Mouse (Mus musculus): ENCODE data around the gene Cryz.
"Not testable (repeated sequence)": the region's sequence is repeated elsewhere in the genome, so short reads cannot be mapped to it uniquely, and the experiment has no call there.

Cryz gene

DNA sequence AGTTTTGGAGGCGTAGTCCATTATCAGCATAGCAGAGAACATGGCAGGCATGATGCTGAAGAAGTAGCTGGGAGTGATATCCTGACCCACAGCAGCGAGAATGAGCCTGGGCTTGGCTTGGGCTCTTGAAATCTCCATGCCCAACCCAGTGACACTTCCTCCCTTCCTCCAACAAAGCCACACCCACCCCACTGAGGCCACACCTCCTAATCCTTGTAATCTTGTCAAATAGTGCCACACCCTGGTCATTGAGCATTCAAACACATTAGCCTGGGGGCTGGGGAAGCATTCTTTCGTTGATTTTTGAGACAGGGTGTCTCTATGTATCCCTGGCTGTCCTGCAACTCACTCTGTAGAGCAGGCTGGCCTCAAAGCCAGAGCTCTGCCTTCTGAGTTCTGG, 15.4 kb downstream of the Cryz start:
- no peak for DNase-seq (ENCODE audit: low spot score)

DNA sequence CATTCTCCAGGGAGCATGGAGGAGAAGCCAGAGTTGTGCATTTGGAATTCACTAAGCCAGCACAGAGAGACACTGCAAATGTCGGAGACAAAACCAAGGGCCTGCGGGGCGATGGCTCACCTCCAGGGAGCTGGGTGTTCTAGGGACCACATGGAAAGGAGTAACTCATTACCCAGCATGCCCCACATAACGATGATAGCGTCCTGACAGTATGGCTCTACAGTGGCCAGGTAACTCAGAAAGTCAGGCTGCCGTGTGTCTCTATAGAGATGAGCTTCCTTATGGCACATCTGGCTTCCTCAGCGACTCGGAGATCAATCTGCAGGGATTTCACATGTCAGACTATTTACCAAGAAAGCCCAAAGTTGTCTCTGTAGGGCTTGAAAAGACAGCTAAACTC, 18.3 kb downstream of the Cryz start:
- DNase-seq (ENCODE audit: low spot score), result no peak

GRCm38 (mm10) chr3:154615304-154615703, 18.8 kb downstream of the Cryz start:
- no peak for DNase-seq (ENCODE audit: low spot score)

DNA sequence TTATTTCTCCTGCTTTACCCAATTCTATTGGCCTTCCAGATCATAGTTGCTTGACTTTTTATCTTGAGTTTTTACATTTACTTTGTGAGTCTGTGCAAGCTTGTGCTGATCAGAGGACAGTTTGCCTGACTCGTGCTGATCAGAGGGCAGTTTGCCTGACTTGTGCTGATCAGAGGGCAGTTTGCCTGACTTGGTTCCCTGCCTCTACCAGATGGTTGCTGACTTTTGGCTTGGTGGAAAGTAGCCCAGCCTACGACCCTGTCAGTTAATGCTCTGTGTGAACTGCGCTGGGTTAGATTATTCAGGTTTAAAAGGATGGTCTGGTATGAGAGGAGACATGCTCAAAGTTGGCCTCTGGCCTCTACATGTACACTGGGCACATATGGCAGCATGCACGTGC, 19.6 kb downstream of the Cryz start:
- DNase-seq (ENCODE audit: low spot score), result no peak

- DNase-seq (ENCODE audit: low spot score), result no peak
These were observed 31.8 kb downstream of the Cryz start for GRCm38 (mm10) chr3:154628284-154628683.

GRCm38 (mm10) chr3:154631281-154631680, 34.8 kb downstream of the Cryz start:
- DNase-seq (ENCODE audit: low spot score), result not testable (repeated sequence)

DNA sequence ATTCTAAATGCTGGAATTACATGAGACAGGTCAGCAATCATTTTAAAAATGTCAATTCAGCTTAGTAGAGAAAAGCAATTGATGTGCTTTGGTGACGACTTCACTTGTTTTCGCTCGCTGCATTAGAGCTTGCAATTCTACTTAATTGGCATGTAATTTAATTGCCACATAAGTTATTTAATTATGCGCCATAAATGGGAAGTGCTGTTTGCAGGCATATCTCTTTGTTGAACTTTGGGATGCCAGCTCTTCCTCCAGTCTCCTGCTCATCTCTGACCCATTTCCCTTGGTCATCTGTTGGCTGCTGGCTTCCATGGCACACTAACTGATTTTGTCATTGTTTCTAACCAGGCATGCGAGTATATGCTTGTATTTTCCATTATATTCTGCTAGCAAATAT, 36.6 kb downstream of the Cryz start:
- DNase-seq (ENCODE audit: low spot score), result no peak

GRCm38 (mm10) chr3:154646638-154647442, 50.3 kb downstream of the Cryz start:
- DNase-seq (ENCODE audit: low spot score), result no peak

DNA sequence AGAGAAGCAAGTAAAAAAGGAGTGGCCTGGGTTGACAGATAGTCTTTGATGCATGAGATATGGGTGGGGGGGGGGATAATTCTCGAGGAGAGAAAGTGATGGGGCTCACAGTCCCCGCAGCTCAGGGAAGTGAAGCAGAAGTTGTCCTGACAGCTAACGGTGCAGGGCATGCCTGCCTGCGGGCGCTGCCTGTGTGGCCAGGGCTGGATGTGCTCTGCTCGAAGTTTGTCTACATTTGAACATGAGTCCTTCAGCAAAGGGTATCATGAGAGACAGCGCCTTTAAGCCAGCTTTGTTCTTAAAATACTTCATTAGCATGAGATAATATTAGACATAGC, 50.9 kb downstream of the Cryz start:
- DNase-seq (ENCODE audit: low spot score), result no peak

- DNase-seq (ENCODE audit: low spot score), result no peak
These were observed 53.1 kb downstream of the Cryz start for GRCm38 (mm10) chr3:154649411-154650285.

DNA sequence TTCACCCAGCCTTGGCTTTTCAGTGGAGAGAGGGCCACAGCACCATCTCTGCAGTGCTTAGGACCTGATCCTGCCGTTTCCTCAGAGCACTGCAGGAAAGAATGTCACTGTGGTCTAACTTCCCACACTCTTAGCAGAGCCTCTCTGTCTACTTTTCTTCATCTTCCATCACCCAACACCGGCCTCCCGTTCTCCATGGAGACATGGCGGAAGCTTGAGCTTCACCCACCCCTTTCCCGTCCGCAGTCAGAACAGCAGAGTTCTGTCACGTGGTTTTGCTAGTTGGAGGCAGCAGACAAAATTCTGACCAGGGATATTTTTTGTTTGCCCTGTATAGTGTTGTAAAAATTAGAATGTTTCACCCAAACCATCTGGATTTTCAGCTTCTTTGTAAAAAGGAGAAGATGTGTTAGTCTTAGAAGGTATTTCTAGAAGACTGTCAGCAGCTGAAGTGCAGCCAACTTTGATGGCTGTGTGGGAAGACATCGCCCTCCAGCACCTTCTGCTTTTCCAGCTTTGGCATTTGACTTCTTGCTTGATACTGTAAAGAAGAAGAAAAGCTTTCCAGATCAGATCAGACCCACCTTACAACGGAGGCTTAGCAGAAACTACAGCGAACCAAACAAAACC, 54.8 kb downstream of the Cryz start:
- no peak for DNase-seq (ENCODE audit: low spot score)

DNA sequence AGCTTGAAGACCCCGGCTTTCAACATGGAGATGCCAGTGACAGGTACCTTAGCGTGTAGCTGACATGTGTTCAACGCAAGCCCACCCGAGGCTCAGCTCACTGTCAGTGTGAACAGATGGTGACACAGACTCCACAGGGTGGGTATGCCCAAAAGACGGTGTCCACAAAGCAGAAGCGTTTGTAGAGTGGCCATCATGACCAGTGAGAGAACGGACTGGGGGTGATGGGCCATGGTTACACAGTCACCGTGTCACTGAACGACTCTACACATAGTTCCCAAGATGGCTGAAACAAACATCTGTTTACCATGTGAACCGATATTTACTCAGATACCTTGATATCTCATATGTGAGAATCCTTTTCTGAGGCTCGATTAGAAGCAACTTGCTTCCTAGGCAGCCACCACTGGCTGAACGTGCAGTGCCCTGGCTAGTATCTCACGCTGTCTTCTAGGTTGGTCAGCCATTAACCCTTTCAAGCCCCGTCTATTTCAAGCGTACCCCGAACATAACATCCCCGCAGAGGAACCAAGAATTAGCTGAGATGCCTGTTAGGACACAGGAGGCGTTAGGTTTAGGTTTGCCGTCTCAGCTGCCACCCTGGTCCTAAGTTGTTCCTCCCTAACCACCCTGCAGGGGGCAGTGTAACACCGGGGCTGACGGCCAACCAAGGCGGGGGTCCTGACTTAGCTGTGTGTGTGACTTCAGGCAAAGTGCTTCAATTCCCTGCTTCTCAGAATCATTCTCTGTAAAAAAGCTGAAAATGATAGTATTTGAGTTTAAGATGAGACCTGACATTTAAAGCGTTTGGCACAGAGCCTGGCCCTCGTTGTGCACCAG, 56.3 kb downstream of the Cryz start:
- DNase-seq (ENCODE audit: low spot score), result peak; percentile 81

DNA sequence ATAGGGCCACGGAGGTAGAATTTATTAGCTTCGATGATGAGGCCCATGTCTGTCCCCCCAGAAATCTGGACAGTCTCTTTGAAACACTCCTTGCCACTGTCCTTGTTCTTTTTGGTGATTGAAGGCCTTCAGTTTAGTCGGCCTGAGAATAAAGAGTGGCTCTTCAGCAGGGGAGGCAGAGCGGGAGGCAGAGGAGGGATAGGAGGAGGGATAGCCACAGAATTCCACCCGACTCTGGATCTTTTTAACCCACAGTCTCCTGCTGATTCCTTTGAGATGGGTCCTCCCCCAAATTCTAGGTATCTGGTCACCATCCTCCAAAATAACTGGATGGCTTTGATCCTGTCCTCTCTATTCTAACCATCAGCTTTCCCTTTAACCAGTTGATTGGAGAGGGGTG, 56.9 kb downstream of the Cryz start:
- DNase-seq (ENCODE audit: low spot score), result no peak

DNA sequence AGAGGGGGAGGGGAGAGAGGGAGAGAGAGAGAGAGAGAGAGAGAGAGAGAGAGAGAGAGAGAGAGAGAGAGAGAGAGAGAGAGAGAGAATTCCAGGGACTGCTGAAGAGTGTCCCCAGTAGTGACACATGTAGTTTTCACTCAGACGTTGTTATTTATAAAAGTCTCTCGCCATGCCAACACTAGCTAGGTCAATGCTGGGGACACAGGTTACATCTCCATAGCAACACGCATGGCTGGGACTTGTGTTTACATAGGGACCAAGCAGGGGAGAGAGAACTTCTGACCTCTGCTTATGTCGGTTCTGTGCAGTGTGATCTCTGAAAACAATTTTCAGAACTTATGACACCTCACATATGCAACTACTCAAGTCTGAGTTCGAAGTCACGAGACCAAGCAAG, 57.8 kb downstream of the Cryz start:
- no peak for DNase-seq (ENCODE audit: low spot score)

DNA sequence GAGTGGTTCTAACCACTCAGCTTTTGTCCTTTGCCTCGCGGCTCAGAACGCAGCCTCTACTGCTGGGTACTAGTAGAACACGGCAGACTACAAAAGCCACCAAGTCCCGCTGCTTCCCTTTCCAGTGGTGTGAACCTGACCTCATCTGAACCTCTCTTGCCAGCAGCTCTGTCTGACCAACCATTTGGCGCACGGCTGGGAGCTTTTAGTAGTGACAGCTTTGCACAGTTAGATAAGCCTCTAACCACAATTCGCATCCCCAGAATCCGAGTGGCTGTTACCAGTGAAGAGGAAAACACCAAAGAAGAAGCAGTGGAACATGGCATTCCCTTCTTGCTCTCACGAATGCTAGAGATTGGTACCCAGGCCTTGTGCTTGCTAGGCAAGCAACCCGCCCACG, 58.4 kb downstream of the Cryz start:
- no peak for DNase-seq (ENCODE audit: low spot score)

DNA sequence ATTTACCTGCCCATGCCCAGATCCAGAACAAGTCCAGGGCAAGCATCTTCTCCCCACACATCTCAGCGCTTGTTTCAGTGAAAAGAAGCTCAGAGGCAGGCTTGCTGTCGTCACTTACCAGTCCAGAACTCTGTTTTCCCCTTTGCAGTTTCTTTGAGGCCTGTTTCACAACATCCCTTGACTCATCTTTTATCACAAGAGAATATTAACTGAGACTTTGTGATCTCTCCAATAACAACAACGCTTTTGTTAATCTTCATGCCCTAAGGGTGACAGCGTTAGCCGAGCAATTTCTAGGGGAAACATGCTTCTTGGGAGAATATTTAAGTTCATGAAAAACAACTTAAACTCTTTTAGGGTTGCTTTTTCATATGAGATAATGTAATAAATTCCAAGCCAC, 59.2 kb downstream of the Cryz start:
- no peak for DNase-seq (ENCODE audit: low spot score)

DNA sequence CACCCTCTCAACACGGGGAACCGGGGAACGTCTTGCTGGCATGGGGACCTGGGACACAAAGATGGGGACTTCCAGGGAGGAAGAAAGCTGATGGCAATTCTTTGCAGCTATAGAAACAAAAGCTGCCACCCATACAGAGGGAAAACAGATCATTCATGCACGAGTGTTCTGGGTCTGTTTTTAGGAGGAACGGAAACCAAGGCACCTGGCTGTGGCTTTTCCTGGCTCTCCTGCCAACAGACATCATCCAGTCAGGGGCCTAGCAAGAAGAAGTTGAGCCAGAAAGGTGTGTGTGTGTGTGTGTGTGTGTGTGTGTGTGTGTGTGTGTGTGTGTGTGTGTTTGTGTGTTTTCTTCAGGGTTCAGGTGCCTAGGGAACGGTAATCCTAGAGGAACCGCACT, 67.0 kb downstream of the Cryz start, which contains the start of gene Erich3:
TSS of gene Erich3 (plus strand) at position 315 of the 400 bp plus-strand sequence.
- DNase-seq (ENCODE audit: low spot score), result no peak

GRCm38 (mm10) chr3:154663976-154664581, 67.6 kb downstream of the Cryz start:
- no peak for DNase-seq (ENCODE audit: low spot score)

GRCm38 (mm10) chr3:154664636-154665035, 68.1 kb downstream of the Cryz start:
- no peak for DNase-seq (ENCODE audit: low spot score)

DNA sequence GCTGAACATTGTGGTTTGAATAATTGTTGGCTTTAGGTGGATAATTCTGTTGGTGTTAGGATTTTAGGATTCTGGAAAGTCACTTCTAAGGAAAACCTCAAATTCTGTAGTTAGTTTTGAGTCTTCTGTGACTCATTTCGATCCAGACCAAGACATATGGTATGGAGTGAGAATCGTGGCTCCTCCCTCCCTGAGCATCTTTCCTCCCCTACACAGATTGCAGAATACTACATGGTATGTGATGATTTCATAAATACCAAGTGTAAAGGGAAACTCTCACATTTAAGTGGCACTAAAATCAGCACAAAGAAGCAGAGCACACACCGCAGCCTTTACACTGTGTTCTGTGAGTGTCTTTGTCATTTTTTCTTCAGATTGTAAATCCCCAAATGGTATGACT, 72.0 kb downstream of the Cryz start:
- DNase-seq (ENCODE audit: low spot score), result no peak

DNA sequence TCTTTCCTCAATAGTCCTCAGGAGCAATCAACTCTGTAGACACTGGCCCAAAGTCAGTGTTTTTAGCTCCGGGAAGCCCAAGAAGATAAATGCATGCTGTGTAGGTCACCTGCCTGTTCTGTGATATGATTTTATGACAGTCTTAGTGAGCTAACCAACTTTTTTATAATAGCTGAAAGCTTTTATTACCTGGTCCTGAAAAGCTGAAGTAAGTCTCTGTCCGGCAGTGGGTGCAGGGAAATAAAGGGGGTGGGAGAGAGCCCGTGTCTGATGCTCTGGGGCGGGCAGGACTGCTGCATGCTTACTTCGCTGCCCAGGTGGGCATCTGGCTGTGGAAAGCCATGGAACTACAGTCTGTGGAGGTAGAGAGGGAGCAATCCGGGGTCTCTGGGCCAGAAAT, 74.1 kb downstream of the Cryz start:
- DNase-seq (ENCODE audit: low spot score), result no peak

- DNase-seq (ENCODE audit: low spot score), result no peak
These were observed 74.5 kb downstream of the Cryz start for GRCm38 (mm10) chr3:154671013-154671412.
